Mouse (Mus musculus) gastrocnemius, postnatal 10 days (tissue): ENCODE data around the gene Ucp3. TPM values are rescaled to one million over a fixed set of nuclear protein-coding genes. Genes with fewer than 3 reads are reported as not detected.
"Not testable (repeated sequence)": the region's sequence is repeated elsewhere in the genome, so short reads cannot be mapped to it uniquely, and the experiment has no call there.

Experiments
- DNase-seq: peaks from one replicate; pipeline ENCODE4 v3.0.0; 2021; ENCODE audit warnings: mixed read lengths
- total RNA-seq, 2 experiments: library from RNA; stranded (reverse); gene quantifications; 2 replicates each; pipeline ENCODE4 v1.2.3; 2021

Ucp3 gene
- total RNA-seq, 2 experiments from 2014 or later, result 77.1 to 79.5 TPM

- DNase-seq, result no peak
Observed at GRCm38 (mm10) chr7:100473846-100474454, 1.2 kb downstream of the Ucp3 start.

GRCm38 (mm10) chr7:100474680-100475079, 1.9 kb downstream of the Ucp3 start:
- DNase-seq, result peak; percentile 73

GRCm38 (mm10) chr7:100479100-100479822, 6.5 kb downstream of the Ucp3 start:
- no peak for DNase-seq

GRCm38 (mm10) chr7:100479823-100480164, 7.0 kb downstream of the Ucp3 start:
- DNase-seq, result no peak

GRCm38 (mm10) chr7:100480175-100480574, 7.4 kb downstream of the Ucp3 start:
- DNase-seq, result no peak

GRCm38 (mm10) chr7:100482046-100482445, 9.3 kb downstream of the Ucp3 start:
- not testable (repeated sequence) for DNase-seq

GRCm38 (mm10) chr7:100484493-100484892, 11.7 kb downstream of the Ucp3 start:
- DNase-seq, result no peak

GRCm38 (mm10) chr7:100487301-100487700, 14.5 kb downstream of the Ucp3 start:
- DNase-seq, result no peak

- DNase-seq, result peak; percentile 45
Observed at GRCm38 (mm10) chr7:100488474-100489048, 15.8 kb downstream of the Ucp3 start.

GRCm38 (mm10) chr7:100492391-100493116, 19.8 kb downstream of the Ucp3 start:
- DNase-seq, result peak; percentile 43

GRCm38 (mm10) chr7:100493117-100493483, 20.3 kb downstream of the Ucp3 start, which contains the start of gene Ucp2:
Gene Ucp2 (plus strand): TSS chr7:100493337.
- DNase-seq, result peak; percentile 79

GRCm38 (mm10) chr7:100493484-100494414, 21.0 kb downstream of the Ucp3 start:
- DNase-seq, result no peak

GRCm38 (mm10) chr7:100494415-100494831, 21.6 kb downstream of the Ucp3 start:
- no peak for DNase-seq

GRCm38 (mm10) chr7:100495042-100495441, 22.3 kb downstream of the Ucp3 start:
- DNase-seq, result no peak

GRCm38 (mm10) chr7:100495581-100496251, 22.9 kb downstream of the Ucp3 start:
- DNase-seq, result no peak

- no peak for DNase-seq
Observed at GRCm38 (mm10) chr7:100496371-100496770, 23.6 kb downstream of the Ucp3 start.

- no peak for DNase-seq
Observed at GRCm38 (mm10) chr7:100496791-100497190, 24.0 kb downstream of the Ucp3 start.

- DNase-seq, result no peak
Observed at GRCm38 (mm10) chr7:100497402-100497801, 24.6 kb downstream of the Ucp3 start.

- no peak for DNase-seq
Observed at GRCm38 (mm10) chr7:100497982-100498381, 25.2 kb downstream of the Ucp3 start.

GRCm38 (mm10) chr7:100499465-100499864, 26.7 kb downstream of the Ucp3 start:
- DNase-seq, result no peak
